Mouse (Mus musculus) forebrain, embryonic 11.5 days (tissue): Measurements from ENCODE around the gene Phkg1. TPM values are rescaled to one million over a fixed set of nuclear protein-coding genes. Genes with fewer than 3 reads are reported as not detected.
"Not testable (repeated sequence)": the region's sequence is repeated elsewhere in the genome, so short reads cannot be mapped to it uniquely, and the experiment has no call there.

Source experiments
- ATAC-seq: fragments of 200-750 bp; cut with Nextera tagmentation; replicated peaks from 2 replicates; pipeline ENCODE4 v1.8.0; 2017; ENCODE audit warnings: moderate TSS enrichment; ENCODE audit not compliant: low FRiP score
- DNase-seq: peaks from one replicate; pipeline ENCODE4 v3.0.0-alpha.2; 2017; ENCODE audit warnings: low spot score
- H3K27ac ChIP-seq: fragments of 300-500 bp; sonication (generic); 2 replicates; pipeline ENCODE4 v1.5.1; 2014; ENCODE audit warnings: low read depth, low read length
- H3K27me3 ChIP-seq: fragments of 300-500 bp; sonication (generic); 2 replicates; pipeline ENCODE4 v1.6.1; 2014; ENCODE audit warnings: mild to moderate bottlenecking, low read length, mixed read lengths; ENCODE audit not compliant: control insufficient read depth, insufficient read depth
- H3K36me3 ChIP-seq: fragments of 300-500 bp; sonication (generic); 2 replicates; pipeline ENCODE4 v1.6.1; 2014; ENCODE audit warnings: mild to moderate bottlenecking, low read length, moderate library complexity, mixed read lengths; ENCODE audit not compliant: control insufficient read depth, insufficient read depth
- H3K4me1 ChIP-seq: fragments of 300-500 bp; sonication (generic); replicated peaks from 2 replicates; pipeline ENCODE4 v1.6.1; 2014; ENCODE audit warnings: low read length, mixed read lengths; ENCODE audit not compliant: control insufficient read depth, insufficient read depth
- H3K4me2 ChIP-seq: fragments of 300-500 bp; sonication (generic); 2 replicates; pipeline ENCODE4 v1.6.1; 2014; ENCODE audit warnings: low read depth, mild to moderate bottlenecking, low read length, moderate library complexity, mixed read lengths; ENCODE audit not compliant: severe bottlenecking
- H3K4me3 ChIP-seq: fragments of 300-500 bp; sonication (generic); 2 replicates; pipeline ENCODE4 v1.5.1; 2014; ENCODE audit warnings: low read depth, low read length
- H3K9ac ChIP-seq: fragments of 300-500 bp; sonication (generic); 2 replicates; pipeline ENCODE4 v1.6.1; 2014; ENCODE audit warnings: low read length
- H3K9me3 ChIP-seq: fragments of 300-500 bp; sonication (generic); 2 replicates; pipeline ENCODE4 v1.6.1; 2016; ENCODE audit warnings: low read length, mixed read lengths; ENCODE audit not compliant: control insufficient read depth
- WGBS: fragments of 180-500 bp; shearing (Covaris S2); extraction: QIAGEN DNeasy Blood & Tissue Kit; methylation state at CpG from one replicate; pipeline ENCODE4 v1.1.7; 2014; 5-methylcytosine and 5-hydroxymethylcytosine counted together
- polyA plus RNA-seq: library from polyadenylated mRNA; unstranded; fragments of >200 nt; fragmentation: Nextera tagmentation; extraction: Ambion mirVana; gene quantifications from 2 replicates; pipeline ENCODE4 v1.2.1, GENCODE M21; 2014

Phkg1 gene
- polyA plus RNA-seq, 1 experiment from 2014 or later, result 0.33 TPM

DNA sequence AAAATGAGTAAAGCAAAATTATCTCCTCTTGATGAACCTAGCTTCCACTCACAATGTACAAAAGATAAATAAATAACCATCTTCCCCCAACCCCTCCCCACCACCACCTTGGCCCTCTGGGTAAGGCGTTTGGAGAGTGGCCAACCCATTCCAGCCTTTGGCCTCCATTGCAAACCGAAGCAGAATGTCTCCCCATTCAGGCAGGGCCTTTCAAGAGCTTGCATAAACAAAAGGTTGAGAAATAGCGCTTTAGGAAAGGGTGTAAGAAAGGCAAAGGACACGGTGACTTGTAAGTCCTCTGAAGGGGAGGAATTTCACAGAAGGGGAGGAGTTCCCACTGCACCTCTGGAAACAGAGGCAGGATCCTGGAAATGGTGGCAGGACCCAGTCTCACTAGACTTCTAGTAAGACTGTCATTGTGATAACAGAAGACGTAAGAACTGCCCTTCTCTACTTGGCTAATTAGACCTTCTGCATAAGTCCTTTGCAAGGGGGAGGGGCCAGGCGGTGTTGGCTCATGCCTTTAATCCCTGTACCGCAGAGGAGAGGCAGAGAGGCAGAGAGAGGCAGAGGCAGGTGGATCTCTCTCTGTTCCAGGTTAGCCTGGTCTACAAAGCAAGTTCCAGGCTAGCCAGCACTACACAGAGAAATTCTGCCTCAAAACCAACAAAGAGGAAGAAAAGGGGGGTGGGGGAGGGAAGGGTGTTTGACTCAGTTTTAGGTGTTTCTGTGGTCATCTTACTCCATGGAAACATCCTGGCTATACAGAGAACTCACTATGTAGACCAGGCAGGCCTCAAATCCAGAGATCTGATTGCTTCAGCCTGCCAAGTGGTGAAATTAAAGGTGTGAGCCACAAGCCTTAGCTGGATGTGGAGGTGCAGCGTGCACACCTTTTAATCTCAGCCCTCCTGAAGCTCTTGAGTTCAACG lies 31.8 kb upstream of the Phkg1 start:
- Histone ChIP-seq H3K27me3 (no peaks in the 10 kb centered on the region), H3K4me1 (no peaks in the 10 kb centered on the region), H3K36me3 (no peaks in the 10 kb centered on the region), H3K4me3 (no peak overlapping the region), H3K4me2 (no peak overlapping the region), H3K9ac (no peak overlapping the region), H3K9me3 (no peaks in the 10 kb centered on the region), H3K27ac (no peak overlapping the region)
- no peak for DNase-seq
- WGBS, result 49% methylated on average over 9 of the region's 9 CpGs
- ATAC-seq, result no peak

DNA sequence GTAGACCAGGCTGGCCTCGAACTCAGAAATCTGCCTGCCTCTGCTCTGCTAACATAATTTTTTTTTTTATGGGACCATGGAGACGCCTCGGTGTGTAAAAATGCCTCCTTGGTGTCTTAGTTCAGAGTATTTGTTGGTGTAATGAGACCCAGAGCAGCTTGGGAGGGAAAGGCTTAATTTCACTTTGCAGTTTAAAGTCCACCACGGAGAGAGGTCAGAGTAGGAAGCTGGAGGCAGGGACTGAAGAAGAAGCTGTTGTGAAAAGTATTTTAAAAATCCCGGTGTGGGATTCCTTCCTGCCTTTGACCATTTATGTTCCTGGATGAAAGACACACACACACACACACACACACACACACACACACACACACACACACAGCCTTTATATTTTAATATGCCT lies 27.6 kb upstream of the Phkg1 start:
- Histone ChIP-seq H3K9me3 (no peaks in the 10 kb centered on the region), H3K4me1 (no peaks in the 10 kb centered on the region), H3K36me3 (no peaks in the 10 kb centered on the region), H3K27me3 (no peaks in the 10 kb centered on the region), H3K27ac (no peak overlapping the region), H3K4me3 (no peak overlapping the region), H3K9ac (no peak overlapping the region), H3K4me2 (no peak overlapping the region)
- WGBS, result 83% methylated on average over 5 of the region's 5 CpGs
- DNase-seq, result no peak
- ATAC-seq, result no peak

DNA sequence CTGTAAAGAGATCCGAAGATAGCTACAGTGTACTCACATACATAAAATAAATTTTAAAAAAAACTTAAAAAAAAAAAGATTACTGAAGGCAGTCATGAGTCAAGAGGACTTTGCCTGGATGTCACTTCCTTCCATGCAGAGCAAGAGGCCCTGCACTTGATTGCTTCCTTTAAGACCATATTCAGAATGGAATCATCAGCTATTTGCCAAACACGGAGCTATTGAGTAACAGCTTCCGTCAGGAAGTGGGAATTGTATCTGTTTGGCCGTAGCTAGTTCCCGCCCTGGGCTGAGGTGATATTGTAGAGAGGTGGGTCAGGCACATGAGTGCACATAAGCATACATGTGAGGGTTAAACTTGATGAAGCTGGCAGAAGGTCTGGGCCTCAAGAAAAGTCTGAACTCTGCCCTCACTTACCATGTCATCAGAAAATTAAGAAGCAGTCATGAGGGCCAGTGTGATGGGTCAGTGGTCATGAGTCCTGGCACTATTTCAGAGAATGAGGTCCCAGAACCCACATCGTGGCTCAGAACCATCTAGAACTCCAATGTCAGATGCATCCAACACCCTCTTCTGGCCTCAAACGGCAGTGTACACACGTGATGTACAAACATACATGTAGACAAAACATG lies 26.6 kb upstream of the Phkg1 start:
- no peak overlapping the region for H3K4me2 ChIP-seq
- H3K36me3 ChIP-seq, result no peaks in the 10 kb centered on the region
- no peak overlapping the region for H3K4me3 ChIP-seq
- no peaks in the 10 kb centered on the region for H3K27me3 ChIP-seq
- no peaks in the 10 kb centered on the region for H3K9me3 ChIP-seq
- no peak overlapping the region for H3K9ac ChIP-seq
- no peak overlapping the region for H3K27ac ChIP-seq
- no peak for ATAC-seq
- no peaks in the 10 kb centered on the region for H3K4me1 ChIP-seq
- DNase-seq, result no peak
- 93% methylated on average over 8 of the region's 8 CpGs for WGBS

DNA sequence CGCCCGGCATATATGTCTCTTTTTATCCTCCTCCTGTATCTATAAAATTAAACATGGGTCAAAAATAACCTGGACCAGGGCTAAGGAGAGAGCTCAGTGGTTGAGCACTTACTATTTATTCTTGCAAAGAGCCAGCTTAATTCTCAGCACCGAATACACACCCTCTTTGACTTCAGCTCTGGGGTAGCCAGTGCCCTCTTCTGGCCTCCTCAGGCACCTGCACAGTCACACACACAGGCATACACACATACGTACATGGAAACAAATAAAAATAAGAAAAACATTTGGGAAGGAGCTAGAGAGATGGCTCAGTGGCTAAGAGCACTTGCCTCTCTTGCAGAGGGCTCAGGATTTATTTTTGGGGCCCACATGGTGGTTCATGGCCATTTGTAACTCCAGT lies 23.6 kb upstream of the Phkg1 start:
- Histone ChIP-seq H3K27ac (no peak overlapping the region), H3K4me1 (no peaks in the 10 kb centered on the region), H3K4me3 (no peak overlapping the region), H3K9me3 (no peaks in the 10 kb centered on the region), H3K9ac (no peak overlapping the region), H3K27me3 (no peaks in the 10 kb centered on the region), H3K36me3 (no peaks in the 10 kb centered on the region), H3K4me2 (no peak overlapping the region)
- ATAC-seq, result no peak
- DNase-seq, result no peak
- WGBS, result 94% methylated on average over 4 of the region's 4 CpGs

DNA sequence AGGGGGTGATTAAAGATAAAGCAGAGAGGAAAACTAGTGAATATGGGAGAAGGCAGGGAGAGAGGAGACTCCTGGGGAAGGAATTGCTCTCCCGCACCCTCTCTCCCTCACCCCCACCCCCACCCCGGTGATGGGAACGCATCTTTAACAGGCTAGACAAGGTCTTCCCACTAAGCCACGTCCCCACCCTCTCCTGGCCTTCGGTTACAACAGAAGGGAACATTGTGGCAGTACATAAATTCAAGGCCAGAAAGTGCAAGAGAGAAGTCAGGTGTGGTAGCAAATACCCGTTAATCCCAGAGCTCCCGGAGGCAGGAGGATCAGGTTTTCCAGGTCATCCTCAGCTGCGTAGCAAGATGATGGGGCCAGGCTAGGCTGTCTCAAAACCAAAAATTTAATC lies 21.0 kb upstream of the Phkg1 start:
- H3K36me3 ChIP-seq, result no peaks in the 10 kb centered on the region
- DNase-seq, result no peak
- H3K27me3 ChIP-seq, result no peaks in the 10 kb centered on the region
- no peak overlapping the region for H3K4me3 ChIP-seq
- no peak overlapping the region for H3K9ac ChIP-seq
- H3K4me2 ChIP-seq, result no peak overlapping the region
- H3K4me1 ChIP-seq, result no peaks in the 10 kb centered on the region
- WGBS, result 73% methylated on average over 8 of the region's 8 CpGs
- H3K9me3 ChIP-seq, result no peaks in the 10 kb centered on the region
- ATAC-seq, result no peak
- no peak overlapping the region for H3K27ac ChIP-seq

DNA sequence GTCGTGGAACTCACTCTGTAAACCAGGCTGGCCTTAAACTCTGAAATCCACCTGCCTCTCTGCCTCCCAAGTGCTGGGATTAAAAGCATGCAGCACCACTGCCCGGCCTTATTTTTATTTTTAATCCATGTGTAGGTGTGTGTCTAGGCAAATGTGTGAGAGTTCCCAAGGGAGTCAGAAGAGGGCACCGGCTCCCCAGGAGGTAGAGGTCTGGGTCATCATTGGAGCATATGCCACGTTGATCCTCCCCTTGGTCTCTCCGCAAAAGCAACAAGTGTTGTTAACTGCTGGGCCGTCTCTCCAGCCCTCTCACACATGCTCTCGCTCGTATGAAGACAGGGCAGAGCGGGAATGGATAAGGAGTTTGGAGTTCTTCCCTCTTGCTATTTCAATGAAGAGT lies 20.4 kb upstream of the Phkg1 start:
- no peak for ATAC-seq
- Histone ChIP-seq H3K27ac (no peak overlapping the region), H3K9ac (no peak overlapping the region), H3K9me3 (no peaks in the 10 kb centered on the region), H3K27me3 (no peaks in the 10 kb centered on the region), H3K4me2 (no peak overlapping the region), H3K36me3 (no peaks in the 10 kb centered on the region), H3K4me3 (no peak overlapping the region), H3K4me1 (no peaks in the 10 kb centered on the region)
- 88% methylated on average over 9 of the region's 9 CpGs for WGBS
- DNase-seq, result no peak

DNA sequence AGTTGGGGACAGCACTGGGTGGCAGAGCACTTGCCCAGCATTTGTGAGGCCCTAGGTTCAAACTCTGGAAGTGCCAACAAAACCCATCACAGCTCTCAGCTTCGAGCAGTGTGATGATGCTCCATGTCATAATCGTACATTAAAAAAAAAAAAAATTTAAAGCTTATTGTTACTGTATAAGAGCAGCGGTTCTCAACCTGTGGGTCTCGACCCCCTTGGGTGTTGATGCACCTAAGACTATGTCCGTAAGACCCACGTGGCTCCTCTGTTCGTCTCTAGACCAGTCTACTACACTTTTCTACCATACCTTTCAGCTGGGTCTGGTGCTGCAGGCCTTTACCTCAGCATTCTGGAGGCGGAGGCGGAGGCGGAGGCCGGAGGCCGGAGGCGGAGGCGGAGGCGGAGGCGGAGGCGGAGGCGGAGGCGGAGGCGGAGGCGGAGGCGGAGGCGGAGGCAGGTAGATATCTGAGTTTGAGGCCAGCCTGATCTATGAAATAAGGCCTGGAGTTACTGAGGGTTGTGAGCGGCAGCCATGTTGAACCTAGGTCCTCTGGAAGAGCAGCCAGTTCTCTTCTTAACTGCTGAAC lies 19.8 kb upstream of the Phkg1 start:
- ATAC-seq, result no peak
- whole genome bisulfite sequencing, result 92% methylated on average over 24 of the region's 24 CpGs

DNA sequence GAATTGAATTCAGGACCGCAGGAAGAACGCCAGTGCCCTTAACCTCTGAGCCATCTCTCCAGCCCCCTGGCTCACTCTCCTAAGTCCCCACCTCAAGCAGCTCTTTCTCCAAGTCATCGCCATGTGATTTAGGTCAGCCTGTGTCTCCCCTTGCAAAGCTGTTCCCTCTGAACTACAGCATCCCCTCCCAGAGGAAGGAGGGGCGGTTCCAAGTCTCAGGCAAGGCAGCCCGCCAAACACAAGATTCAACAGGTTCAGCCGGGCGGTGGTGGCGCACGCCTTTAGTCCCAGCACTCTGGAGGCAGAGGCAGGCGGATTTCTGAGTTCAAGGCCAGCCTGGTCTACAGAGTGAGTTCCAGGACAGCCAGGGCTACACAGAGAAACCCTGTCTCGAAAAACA lies 17.1 kb upstream of the Phkg1 start:
- H3K9ac ChIP-seq, H3K36me3 ChIP-seq, H3K4me2 ChIP-seq, H3K4me3 ChIP-seq, DNase-seq, H3K27ac ChIP-seq, H3K9me3 ChIP-seq, H3K27me3 ChIP-seq, H3K4me1 ChIP-seq, ATAC-seq: not testable (repeated sequence)
- 85% methylated on average over 11 of the region's 11 CpGs for WGBS

More for the DNA sequence above, 19.8 kb upstream of the Phkg1 start:
- Histone ChIP-seq H3K9ac (no peak overlapping the region), H3K4me1 (no peaks in the 10 kb centered on the region), H3K36me3 (no peaks in the 10 kb centered on the region), H3K9me3 (no peaks in the 10 kb centered on the region), H3K27ac (no peak overlapping the region), H3K4me3 (no peak overlapping the region), H3K27me3 (no peaks in the 10 kb centered on the region), H3K4me2 (no peak overlapping the region)
- no peak for DNase-seq
